Mouse (Mus musculus) MEL (cell line): ENCODE data around the gene Slc5a2. TPM values are rescaled to one million over a fixed set of nuclear protein-coding genes. Genes with fewer than 3 reads are reported as not detected.

Source experiments
- DNase-seq: peaks from one replicate; pipeline ENCODE4 v3.0.0; 2011; ENCODE audit warnings: low read depth, low spot score
- H3K27ac ChIP-seq: 2 replicates; pipeline ENCODE4 v1.5.1; 2012; ENCODE audit warnings: low read depth, mild to moderate bottlenecking, control low read depth, low read length, moderate library complexity; ENCODE audit not compliant: control insufficient read depth
- H3K27me3 ChIP-seq, 2 experiments: fragments of 150-350 bp in 1 of 2; sonication (generic) in 1 of 2; 2 replicates each; pipeline ENCODE4 v1.6.1; 2012; ENCODE audit warnings: low read length in 2 of 2, mild to moderate bottlenecking in 2 of 2, improper control_type of control experiment in 1 of 2, moderate library complexity in 1 of 2; ENCODE audit not compliant: insufficient read depth in 2 of 2, control insufficient read depth in 1 of 2
- H3K36me3 ChIP-seq, 2 experiments: 2 replicates each; pipeline ENCODE4 v1.6.1; 2012 to 2014; ENCODE audit warnings: low read length in 2 of 2, improper control_type of control experiment in 1 of 2, inconsistent platforms in 1 of 2, mild to moderate bottlenecking in 1 of 2; ENCODE audit not compliant: insufficient read depth in 2 of 2, control insufficient read depth in 1 of 2
- H3K4me1 ChIP-seq, 2 experiments: fragments of 150-350 bp in 1 of 2; sonication (generic) in 1 of 2; 2 replicates each; pipeline ENCODE4 v1.6.1; 2012; ENCODE audit warnings: low read length in 2 of 2, improper control_type of control experiment in 1 of 2, mild to moderate bottlenecking in 1 of 2; ENCODE audit not compliant: insufficient read depth in 2 of 2, control insufficient read depth in 1 of 2
- H3K4me3 ChIP-seq, 2 experiments: fragments of 150-350 bp in 1 of 2; sonication (generic) in 1 of 2; 2 replicates each; pipeline ENCODE4 v1.5.1; 2012; ENCODE audit warnings: low read depth in 2 of 2, low read length in 2 of 2, mild to moderate bottlenecking in 2 of 2, moderate library complexity in 2 of 2, control low read depth in 1 of 2, improper control_type of control experiment in 1 of 2; ENCODE audit not compliant: control insufficient read depth in 1 of 2, insufficient read depth in 1 of 2
- H3K79me2 ChIP-seq: 2 replicates; pipeline ENCODE4 v1.6.1; 2012; ENCODE audit warnings: mild to moderate bottlenecking, low read length, moderate library complexity; ENCODE audit not compliant: control insufficient read depth, poor library complexity, insufficient read depth
- H3K9ac ChIP-seq: 2 replicates; pipeline ENCODE4 v1.6.1; 2012; ENCODE audit warnings: low read depth, mild to moderate bottlenecking, control low read depth, low read length, moderate library complexity; ENCODE audit not compliant: control insufficient read depth, poor library complexity, severe bottlenecking
- H3K9me3 ChIP-seq: fragments of 150-350 bp; sonication (generic); replicated peaks from 2 replicates; pipeline ENCODE4 v1.6.1; 2012; ENCODE audit warnings: mild to moderate bottlenecking, low read length, improper control_type of control experiment, moderate library complexity; ENCODE audit not compliant: insufficient read depth
- CHD1 ChIP-seq: IDR thresholded peaks from 2 replicates; pipeline ENCODE4 v1.6.1; 2012; ENCODE audit warnings: low read depth, mild to moderate bottlenecking, inconsistent platforms, low read length, improper control_type of control experiment
- CHD2 ChIP-seq: IDR thresholded peaks from 2 replicates; pipeline ENCODE4 v1.6.1; 2011; ENCODE audit warnings: low read length, improper control_type of control experiment
- CTCF ChIP-seq, 3 experiments: IDR thresholded peaks in 2 of 3; conservative IDR thresholded peaks in 1 of 3; 2 replicates each; pipeline ENCODE4 v1.5.1; 2011 to 2012; ENCODE audit warnings: low read length in 3 of 3, low read depth in 2 of 3, mild to moderate bottlenecking in 2 of 3, improper control_type of control experiment in 1 of 3, inconsistent platforms in 1 of 3, mixed read lengths in 1 of 3, moderate library complexity in 1 of 3; ENCODE audit not compliant: control insufficient read depth in 1 of 3, insufficient read depth in 1 of 3, poor library complexity in 1 of 3, severe bottlenecking in 1 of 3
- EP300 ChIP-seq, 2 experiments: IDR thresholded peaks; 2 replicates each; pipeline ENCODE4 v1.6.1; 2011; ENCODE audit warnings: improper control_type of control experiment in 2 of 2, low read length in 2 of 2, low read depth in 1 of 2, mild to moderate bottlenecking in 1 of 2
- ETS1 ChIP-seq: IDR thresholded peaks from 2 replicates; pipeline ENCODE4 v1.6.1; 2012; ENCODE audit warnings: low read depth, mild to moderate bottlenecking, inconsistent platforms, low read length, improper control_type of control experiment, moderate library complexity
- GABPA ChIP-seq: IDR thresholded peaks from 2 replicates; pipeline ENCODE4 v1.6.1; 2012; ENCODE audit warnings: low read depth, mild to moderate bottlenecking, inconsistent platforms, low read length, improper control_type of control experiment, moderate library complexity
- GATA1 ChIP-seq: IDR thresholded peaks from 2 replicates; pipeline ENCODE4 v1.6.1; 2011; ENCODE audit warnings: low read depth, low read length, improper control_type of control experiment
- KAT2A ChIP-seq: conservative IDR thresholded peaks from 2 replicates; pipeline ENCODE4 v1.6.1; 2012; ENCODE audit warnings: low read depth, low read length, improper control_type of control experiment, inconsistent platforms
- MAFK ChIP-seq: IDR thresholded peaks from 2 replicates; pipeline ENCODE4 v1.6.1; 2011; ENCODE audit warnings: low read depth, mild to moderate bottlenecking, low read length, improper control_type of control experiment, borderline replicate concordance
- MAX ChIP-seq: IDR thresholded peaks from 2 replicates; pipeline ENCODE4 v1.6.1; 2011; ENCODE audit warnings: low read length, improper control_type of control experiment
- MAZ ChIP-seq: IDR thresholded peaks from 2 replicates; pipeline ENCODE4 v1.6.1; 2012; ENCODE audit warnings: low read depth, mild to moderate bottlenecking, inconsistent platforms, low read length, improper control_type of control experiment
- MEF2A ChIP-seq: IDR thresholded peaks from 2 replicates; pipeline ENCODE4 v1.6.1; 2014; ENCODE audit warnings: low read depth, mild to moderate bottlenecking, inconsistent platforms, low read length, improper control_type of control experiment; ENCODE audit not compliant: poor library complexity, insufficient replicate concordance, severe bottlenecking; ENCODE audit errors: extremely low read depth
- MYB ChIP-seq: IDR thresholded peaks from 2 replicates; pipeline ENCODE4 v1.6.1; 2011; ENCODE audit warnings: mild to moderate bottlenecking, low read depth, low read length, improper control_type of control experiment
- POLR2AphosphoS2 ChIP-seq: IDR thresholded peaks from 2 replicates; pipeline ENCODE4 v1.6.1; 2011; ENCODE audit warnings: low read length, improper control_type of control experiment
- SIN3A ChIP-seq: IDR thresholded peaks from 2 replicates; pipeline ENCODE4 v1.6.1; 2012; ENCODE audit warnings: low read length, improper control_type of control experiment, inconsistent platforms
- SMC3 ChIP-seq: IDR thresholded peaks from 2 replicates; pipeline ENCODE4 v1.6.1; 2011; ENCODE audit warnings: low read depth, low read length, improper control_type of control experiment
- TAL1 ChIP-seq: IDR thresholded peaks from 2 replicates; pipeline ENCODE4 v1.6.1; 2012; ENCODE audit warnings: mild to moderate bottlenecking, inconsistent platforms, low read length, moderate library complexity, mixed read lengths
- TCF12 ChIP-seq: IDR thresholded peaks from 2 replicates; pipeline ENCODE4 v1.6.1; 2014; ENCODE audit warnings: low read depth, mild to moderate bottlenecking, inconsistent platforms, low read length, improper control_type of control experiment, moderate library complexity
- UBTF ChIP-seq: IDR thresholded peaks from 2 replicates; pipeline ENCODE4 v1.6.1; 2012; ENCODE audit warnings: low read depth, mild to moderate bottlenecking, inconsistent platforms, low read length, improper control_type of control experiment, moderate library complexity, borderline replicate concordance; ENCODE audit not compliant: insufficient read depth
- USF2 ChIP-seq, 2 experiments: IDR thresholded peaks; 2 replicates each; pipeline ENCODE4 v1.6.1; 2011 to 2012; ENCODE audit warnings: improper control_type of control experiment in 2 of 2, low read length in 2 of 2, borderline replicate concordance in 1 of 2, inconsistent platforms in 1 of 2, low read depth in 1 of 2, mild to moderate bottlenecking in 1 of 2; ENCODE audit not compliant: insufficient read depth in 1 of 2
- ZC3H11A ChIP-seq: IDR thresholded peaks from 2 replicates; pipeline ENCODE4 v1.6.1; 2012; ENCODE audit warnings: low read depth, mild to moderate bottlenecking, inconsistent platforms, low read length, improper control_type of control experiment
- ZNF384 ChIP-seq: IDR thresholded peaks from 2 replicates; pipeline ENCODE4 v1.6.1; 2012; ENCODE audit warnings: low read depth, mild to moderate bottlenecking, inconsistent platforms, low read length, improper control_type of control experiment
- polyA plus RNA-seq, 2 experiments: library from polyadenylated mRNA; stranded (reverse) in 1 of 2; unstranded in 1 of 2; fragments of >175 nt in 1 of 2; fragments of >200 nt in 1 of 2; gene quantifications; 2 replicates each; pipeline versions ENCODE4 v1.2.1 to v1.2.4; 2012; ENCODE audit warnings: low replicate concordance in 2 of 2, low read depth in 1 of 2; ENCODE audit not compliant: insufficient read length in 2 of 2, insufficient read depth in 1 of 2, missing spikeins in 1 of 2
- total RNA-seq: library from RNA; depleted of rRNA; stranded (reverse); fragments of 300-350 nt; gene quantifications from 2 replicates; pipeline ENCODE4 v1.2.3, GENCODE M21; 2012

Gene Slc5a2
- total and polyA plus RNA-seq, 3 experiments, result 0.25 to 0.58 TPM; not detected in 1

DNA sequence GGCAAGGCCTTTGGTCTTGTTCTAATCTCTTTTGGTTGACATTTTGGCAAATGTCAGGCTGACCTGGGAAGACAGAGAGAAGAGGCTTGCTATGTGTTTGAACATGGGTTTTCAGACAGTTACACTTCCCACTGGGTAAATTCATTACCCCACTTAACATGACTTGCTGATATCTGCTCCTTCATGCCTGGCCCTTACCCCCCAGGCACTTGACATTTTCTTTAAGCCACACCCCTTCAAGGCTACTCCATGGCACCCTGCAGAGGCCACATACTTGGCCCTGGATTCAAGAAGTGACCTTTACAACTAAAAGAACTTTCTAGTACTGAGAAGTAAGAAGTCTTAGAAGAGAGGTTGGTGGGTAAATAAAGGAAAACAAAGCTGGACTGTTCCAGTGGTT lies 42.4 kb downstream of the Slc5a2 start:
- Histone ChIP-seq H3K27ac (no peak overlapping the region), H3K4me1 (peaks cover 4 to 10% of the 10 kb centered on the region in 2 experiments; a peak in 3 of 4 replicates), H3K27me3 (no peaks in the 10 kb centered on the region; a peak in 1 of 4 replicates), H3K9ac (no peak overlapping the region), H3K9me3 (no peaks in the 10 kb centered on the region), H3K36me3 (peaks cover 0 to 15% of the 10 kb centered on the region in 2 experiments; a peak in 2 of 4 replicates), H3K79me2 (no peaks in the 10 kb centered on the region), H3K4me3 (no peak overlapping the region)
- no peak for DNase-seq
- no peak for TF ChIP-seq CHD2
- no peak for TF ChIP-seq UBTF
- TF ChIP-seq ZNF384, result no peak
- TF ChIP-seq GABPA, result no peak
- TF ChIP-seq ETS1, result no peak
- no peak for TF ChIP-seq EP300 (IDR thresholded peaks at IDR 0.05; ENCODE audit: low read depth in 1 of 2, low read length in 2 of 2)
- TF ChIP-seq KAT2A, result no peak
- no peak for TF ChIP-seq SMC3

DNA sequence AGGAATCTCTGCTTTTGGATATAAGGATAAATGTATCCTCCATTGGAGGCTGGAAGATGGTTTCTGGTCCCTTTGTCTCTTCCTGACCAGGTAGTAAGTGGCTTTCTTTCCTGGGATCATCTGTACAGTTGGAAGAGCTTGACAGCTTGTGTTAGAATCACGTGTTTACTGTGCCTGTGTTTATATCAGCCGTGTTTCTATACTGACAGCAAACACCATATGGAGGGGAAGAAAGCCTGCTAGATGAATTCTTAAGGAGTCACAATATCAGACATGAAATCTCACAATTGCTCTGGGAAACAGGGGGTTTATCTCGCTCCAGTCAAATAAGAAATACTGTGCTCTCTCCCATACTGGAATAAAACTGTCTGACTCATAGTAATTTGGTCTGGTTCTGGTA lies 43.8 kb downstream of the Slc5a2 start:
- H3K79me2 ChIP-seq, result no peaks in the 10 kb centered on the region
- H3K4me3 ChIP-seq, result no peak overlapping the region
- no peaks in the 10 kb centered on the region; a peak in 1 of 4 replicates for H3K27me3 ChIP-seq
- H3K27ac ChIP-seq, result no peak overlapping the region
- no peaks in the 10 kb centered on the region for H3K9me3 ChIP-seq
- peaks cover 4 to 10% of the 10 kb centered on the region in 2 experiments; a peak in 3 of 4 replicates for H3K4me1 ChIP-seq
- no peak overlapping the region for H3K9ac ChIP-seq
- TF ChIP-seq CTCF (IDR thresholded peaks at IDR 0.05 in 2 of 3, conservative IDR thresholded peaks at IDR 0.05 in 1 of 3; ENCODE audit: control insufficient read depth in 1 of 3, insufficient read depth in 1 of 3, low read depth in 2 of 3, low read length in 3 of 3, poor library complexity in 1 of 3, severe bottlenecking in 1 of 3), result no peak
- no peak for TF ChIP-seq CHD1
- no peak for TF ChIP-seq TAL1
- no peak for TF ChIP-seq POLR2AphosphoS2
- no peak for TF ChIP-seq MAFK
- no peak for TF ChIP-seq MYB
- TF ChIP-seq GABPA, result no peak
- no peak for TF ChIP-seq MAZ
- no peak for TF ChIP-seq SIN3A
- TF ChIP-seq, all 39 proteins: peak for 0
- DNase-seq, result no peak
- peaks cover 0 to 15% of the 10 kb centered on the region in 2 experiments; a peak in 2 of 4 replicates for H3K36me3 ChIP-seq

DNA sequence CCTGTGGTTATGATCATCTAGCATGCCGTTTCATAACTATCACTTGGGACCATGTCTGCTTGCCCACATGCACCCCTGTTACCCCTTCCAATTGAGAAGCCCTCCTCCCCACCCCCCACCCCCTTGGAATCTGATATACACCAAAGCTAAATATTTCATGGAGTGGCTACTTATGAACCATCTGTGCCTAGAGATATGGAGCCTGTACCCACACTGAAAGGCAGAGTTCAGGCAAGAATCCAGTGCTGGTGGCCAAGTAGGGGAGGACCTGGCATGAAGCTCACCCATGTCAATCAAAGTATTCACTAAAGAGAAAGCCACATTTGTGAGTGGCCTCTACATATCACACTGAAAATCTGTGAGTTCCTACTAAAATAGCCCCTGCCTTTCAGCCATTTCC lies 44.3 kb downstream of the Slc5a2 start:
- no peaks in the 10 kb centered on the region for H3K79me2 ChIP-seq
- peaks cover 0 to 2% of the 10 kb centered on the region in 2 experiments; a peak in 1 of 4 replicates for H3K27me3 ChIP-seq
- H3K4me3 ChIP-seq, result no peak overlapping the region
- peaks cover 0 to 15% of the 10 kb centered on the region in 2 experiments; a peak in 2 of 4 replicates for H3K36me3 ChIP-seq
- peak; percentile 25 for DNase-seq
- H3K4me1 ChIP-seq, result peaks cover 4 to 10% of the 10 kb centered on the region in 2 experiments; a peak in 3 of 4 replicates
- no peak overlapping the region for H3K9ac ChIP-seq
- TF ChIP-seq KAT2A, result no peak
- TF ChIP-seq ZC3H11A, result no peak
- no peak for TF ChIP-seq MEF2A
- TF ChIP-seq UBTF, result no peak
- no peak for TF ChIP-seq USF2 (IDR thresholded peaks at IDR 0.05; ENCODE audit: borderline replicate concordance in 1 of 2, insufficient read depth in 1 of 2, low read depth in 1 of 2, low read length in 2 of 2)
- TF ChIP-seq TCF12, result no peak
- TF ChIP-seq GABPA, result no peak
- TF ChIP-seq MAX, result no peak
- TF ChIP-seq GATA1, result no peak
- H3K27ac ChIP-seq, result no peak overlapping the region
- no peaks in the 10 kb centered on the region for H3K9me3 ChIP-seq
